Mouse (Mus musculus) MEL (cell line): Measurements from ENCODE around the gene Myl4.

Experiments used
- BHLHE40 ChIP-seq: IDR thresholded peaks from 2 replicates; pipeline ENCODE4 v1.6.1; 2012; ENCODE audit warnings: low read depth, mild to moderate bottlenecking, inconsistent platforms, low read length, improper control_type of control experiment, borderline replicate concordance
- CHD1 ChIP-seq: IDR thresholded peaks from 2 replicates; pipeline ENCODE4 v1.6.1; 2012; ENCODE audit warnings: low read depth, mild to moderate bottlenecking, inconsistent platforms, low read length, improper control_type of control experiment
- CHD2 ChIP-seq: IDR thresholded peaks from 2 replicates; pipeline ENCODE4 v1.6.1; 2011; ENCODE audit warnings: low read length, improper control_type of control experiment
- CTCF ChIP-seq, 3 experiments: IDR thresholded peaks in 2 of 3; conservative IDR thresholded peaks in 1 of 3; 2 replicates each; pipeline ENCODE4 v1.5.1; 2011 to 2012; ENCODE audit warnings: low read length in 3 of 3, low read depth in 2 of 3, mild to moderate bottlenecking in 2 of 3, improper control_type of control experiment in 1 of 3, inconsistent platforms in 1 of 3, mixed read lengths in 1 of 3, moderate library complexity in 1 of 3; ENCODE audit not compliant: control insufficient read depth in 1 of 3, insufficient read depth in 1 of 3, poor library complexity in 1 of 3, severe bottlenecking in 1 of 3
- EP300 ChIP-seq, 2 experiments: IDR thresholded peaks; 2 replicates each; pipeline ENCODE4 v1.6.1; 2011; ENCODE audit warnings: improper control_type of control experiment in 2 of 2, low read length in 2 of 2, low read depth in 1 of 2, mild to moderate bottlenecking in 1 of 2
- HCFC1 ChIP-seq: IDR thresholded peaks from 2 replicates; pipeline ENCODE4 v1.6.1; 2012; ENCODE audit warnings: low read depth, mild to moderate bottlenecking, inconsistent platforms, low read length, improper control_type of control experiment, moderate library complexity
- KAT2A ChIP-seq: conservative IDR thresholded peaks from 2 replicates; pipeline ENCODE4 v1.6.1; 2012; ENCODE audit warnings: low read depth, low read length, improper control_type of control experiment, inconsistent platforms
- MAX ChIP-seq: IDR thresholded peaks from 2 replicates; pipeline ENCODE4 v1.6.1; 2011; ENCODE audit warnings: low read length, improper control_type of control experiment
- POLR2A ChIP-seq, 2 experiments: IDR thresholded peaks; 2 replicates each; pipeline ENCODE4 v1.6.1; 2011 to 2012; ENCODE audit warnings: low read length in 2 of 2, mild to moderate bottlenecking in 2 of 2, control low read depth in 1 of 2, improper control_type of control experiment in 1 of 2, low read depth in 1 of 2, moderate library complexity in 1 of 2; ENCODE audit not compliant: control insufficient read depth in 1 of 2, insufficient read depth in 1 of 2, poor library complexity in 1 of 2
- POLR2AphosphoS2 ChIP-seq: IDR thresholded peaks from 2 replicates; pipeline ENCODE4 v1.6.1; 2011; ENCODE audit warnings: low read length, improper control_type of control experiment
- RAD21 ChIP-seq: IDR thresholded peaks from 2 replicates; pipeline ENCODE4 v1.6.1; 2011; ENCODE audit warnings: mild to moderate bottlenecking, low read depth, low read length, improper control_type of control experiment
- RCOR1 ChIP-seq: IDR thresholded peaks from 2 replicates; pipeline ENCODE4 v1.6.1; 2012; ENCODE audit warnings: low read depth, mild to moderate bottlenecking, inconsistent platforms, low read length, improper control_type of control experiment
- UBTF ChIP-seq: IDR thresholded peaks from 2 replicates; pipeline ENCODE4 v1.6.1; 2012; ENCODE audit warnings: low read depth, mild to moderate bottlenecking, inconsistent platforms, low read length, improper control_type of control experiment, moderate library complexity, borderline replicate concordance; ENCODE audit not compliant: insufficient read depth

- TF ChIP-seq MAX (no peak), EP300 (IDR thresholded peaks at IDR 0.05; ENCODE audit: low read depth in 1 of 2, low read length in 2 of 2) (no peak), CHD2 (no peak), HCFC1 (no peak), CTCF (IDR thresholded peaks at IDR 0.05 in 2 of 3, conservative IDR thresholded peaks at IDR 0.05 in 1 of 3; ENCODE audit: control insufficient read depth in 1 of 3, insufficient read depth in 1 of 3, low read depth in 2 of 3, low read length in 3 of 3, poor library complexity in 1 of 3, severe bottlenecking in 1 of 3) (no peak), KAT2A (no peak), POLR2AphosphoS2 (no peak), CHD1 (no peak), BHLHE40 (no peak), UBTF (no peak), RAD21 (no peak), RCOR1 (no peak), POLR2A (IDR thresholded peaks at IDR 0.05; ENCODE audit: control insufficient read depth in 1 of 2, insufficient read depth in 1 of 2, low read depth in 1 of 2, low read length in 2 of 2, poor library complexity in 1 of 2) (no peak)
Observed at GRCm38 (mm10) chr11:104640894-104641293, 90.4 kb downstream of the Myl4 start.
